Mouse (Mus musculus): ENCODE data around the gene Olfr732. TPM values are rescaled to one million over a fixed set of nuclear protein-coding genes. Genes with fewer than 3 reads are reported as not detected.

Olfr732 gene
- polyA plus RNA-seq (2016; fragmentation: Nextera tagmentation; extraction: Ambion mirVana): not detected in 2 replicates

DNA sequence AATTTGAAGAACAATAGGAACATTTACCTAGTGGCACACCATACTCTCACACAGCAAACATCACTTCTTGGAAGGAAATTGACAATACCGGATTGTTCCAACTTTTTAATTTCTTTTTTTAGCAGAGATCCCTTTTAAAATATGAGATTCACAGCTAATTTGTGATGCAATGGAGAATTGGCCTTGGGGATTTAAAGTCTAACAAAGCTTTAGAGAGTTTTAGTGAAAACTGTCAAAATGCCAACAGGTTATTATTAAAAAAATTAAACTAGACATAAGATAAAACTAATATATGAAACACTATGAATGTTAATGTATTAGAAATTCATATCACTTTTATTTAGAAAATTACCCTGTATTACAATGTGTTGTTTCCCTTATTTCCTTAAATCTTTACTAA, at the start of gene Olfr732:
TSS of gene Olfr732 (minus strand) at position 101 of the 400 bp plus-strand sequence.
- Histone ChIP-seq H3K4me3 (no peak within 1 kb of the TSS), H3K27ac (no peak within 1 kb of the TSS), H3K9me3 (no peaks in the 10 kb centered on the region), H3K27me3 (ENCODE audit: insufficient read depth, poor library complexity, severe bottlenecking) (no peaks in the 10 kb centered on the region), H3K4me1 (replicated peaks) (no peaks in the 10 kb centered on the region), H3K36me3 (no peaks in the 10 kb centered on the region)
- 94% methylated on average over 1 of the region's 1 CpGs for WGBS
- no peak for DNase-seq (ENCODE audit: low spot score)

DNA sequence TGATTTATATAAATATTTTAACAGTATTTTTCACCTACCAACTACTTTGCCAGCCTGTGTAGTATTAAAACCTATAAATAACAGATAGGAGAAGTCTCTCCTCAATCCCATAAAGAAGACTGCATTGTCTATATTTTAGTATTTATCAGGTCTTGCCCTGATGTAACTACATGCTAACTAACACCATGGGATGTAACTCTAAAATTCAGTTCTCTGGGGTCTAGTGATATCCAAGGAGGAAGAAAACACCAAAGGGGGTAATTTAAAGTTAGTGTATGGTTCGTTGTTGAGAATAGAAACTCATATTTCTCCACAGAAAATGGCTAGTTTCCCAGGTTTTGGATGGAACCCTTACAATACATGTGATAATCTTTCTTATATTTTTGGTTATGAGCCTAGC, 42.7 kb upstream of the Olfr732 start, which contains the start of gene Olfr734:
TSS of gene Olfr734 (minus strand) at position 101 of the 400 bp plus-strand sequence.
- no peak within 1 kb of the TSS for H3K27ac ChIP-seq
- no peaks in the 10 kb centered on the region for H3K27me3 ChIP-seq (ENCODE audit: insufficient read depth, poor library complexity, severe bottlenecking)
- no peak for DNase-seq (ENCODE audit: low spot score)
- H3K9me3 ChIP-seq: no peaks in the 10 kb centered on the region
- no peaks in the 10 kb centered on the region for H3K36me3 ChIP-seq
- no peak within 1 kb of the TSS for H3K4me3 ChIP-seq
- H3K4me1 ChIP-seq (replicated peaks): no peaks in the 10 kb centered on the region
- WGBS: 70% methylated on average over 1 of the region's 1 CpGs

DNA sequence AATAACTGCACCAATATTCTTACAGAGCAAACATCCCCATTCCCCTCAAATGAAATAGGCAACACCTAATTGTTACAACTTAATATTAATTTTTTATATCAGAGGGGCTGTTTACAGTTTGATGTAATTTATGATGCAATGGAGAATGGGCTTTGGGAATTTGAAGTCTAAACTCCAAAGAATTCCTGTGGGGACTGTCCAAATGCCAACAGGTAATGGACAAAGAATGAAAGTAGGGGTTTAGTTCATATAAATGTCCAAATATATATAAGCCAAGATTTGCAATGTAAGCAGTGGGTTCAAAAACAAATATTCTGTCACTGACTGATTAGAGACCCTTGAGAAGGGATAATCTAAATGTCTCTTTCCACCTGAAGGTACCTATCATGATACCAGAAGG, 17.4 kb upstream of the Olfr732 start, which contains the start of gene Olfr733:
TSS of gene Olfr733 (minus strand) at position 101 of the 400 bp plus-strand sequence.
- no peaks in the 10 kb centered on the region for H3K36me3 ChIP-seq
- H3K27ac ChIP-seq: no peak within 1 kb of the TSS
- H3K4me1 ChIP-seq (replicated peaks): no peaks in the 10 kb centered on the region
- no peak within 1 kb of the TSS for H3K4me3 ChIP-seq
- no peaks in the 10 kb centered on the region for H3K9me3 ChIP-seq
- H3K27me3 ChIP-seq (ENCODE audit: insufficient read depth, poor library complexity, severe bottlenecking): no peaks in the 10 kb centered on the region
- no peak for DNase-seq (ENCODE audit: low spot score)

DNA sequence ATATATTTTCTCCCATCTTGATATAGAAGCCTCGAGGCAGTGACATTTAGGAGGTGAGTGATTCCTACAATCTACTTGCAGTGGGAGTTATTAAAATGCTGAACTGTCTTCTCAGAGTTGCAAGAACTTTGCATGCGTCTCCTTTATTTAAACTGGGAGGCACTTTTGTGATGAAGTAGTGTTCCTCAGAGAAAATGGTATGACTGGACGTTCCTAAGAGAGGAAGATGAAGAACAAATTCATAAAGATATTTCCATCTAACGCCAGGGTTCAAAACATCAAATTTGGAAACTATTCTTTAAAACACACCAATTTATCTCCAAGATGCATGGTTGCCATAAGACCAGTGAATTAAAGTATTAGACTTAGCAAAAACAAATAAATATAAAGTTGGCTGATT, 42.2 kb downstream of the Olfr732 start, which contains the start of gene Olfr731:
TSS of gene Olfr731 (minus strand) at position 101 of the 400 bp plus-strand sequence.
- Histone ChIP-seq H3K4me3 (no peak within 1 kb of the TSS), H3K4me1 (replicated peaks) (no peaks in the 10 kb centered on the region), H3K36me3 (no peaks in the 10 kb centered on the region), H3K9me3 (no peaks in the 10 kb centered on the region; the same call in 1 of the 2 replicates), H3K27ac (no peak within 1 kb of the TSS), H3K27me3 (ENCODE audit: insufficient read depth, poor library complexity, severe bottlenecking) (no peaks in the 10 kb centered on the region)
- WGBS: 86% methylated on average over 4 of the region's 4 CpGs
- DNase-seq (ENCODE audit: low spot score): no peak

Other genes starting within 250 kb of the Olfr732 start
- not detected in 2 replicates for gene Olfr725, start 243.8 kb downstream of the Olfr732 start, polyA plus RNA-seq (2016; fragmentation: Nextera tagmentation; extraction: Ambion mirVana)
- gene Olfr726, start 193.3 kb downstream of the Olfr732 start, polyA plus RNA-seq (2016; fragmentation: Nextera tagmentation; extraction: Ambion mirVana): not detected in 2 replicates
- gene Olfr727, start 161.0 kb downstream of the Olfr732 start, polyA plus RNA-seq (2016; fragmentation: Nextera tagmentation; extraction: Ambion mirVana): not detected in 2 replicates
- not detected in 2 replicates for gene Olfr728, start 141.5 kb downstream of the Olfr732 start, polyA plus RNA-seq (2016; fragmentation: Nextera tagmentation; extraction: Ambion mirVana)
- gene Olfr729, start 131.3 kb downstream of the Olfr732 start, polyA plus RNA-seq (2016; fragmentation: Nextera tagmentation; extraction: Ambion mirVana): 0.04 TPM in 1 of 2 replicates, not detected in the other
- not detected in 2 replicates for gene Olfr730, start 96.0 kb downstream of the Olfr732 start, polyA plus RNA-seq (2016; fragmentation: Nextera tagmentation; extraction: Ambion mirVana)
- gene Olfr731, start 42.3 kb downstream of the Olfr732 start, polyA plus RNA-seq (2016; fragmentation: Nextera tagmentation; extraction: Ambion mirVana): not detected in 2 replicates
- not detected in 2 replicates for gene Olfr733, start 17.3 kb upstream of the Olfr732 start, polyA plus RNA-seq (2016; fragmentation: Nextera tagmentation; extraction: Ambion mirVana)
- not detected in 2 replicates for gene Olfr734, start 42.6 kb upstream of the Olfr732 start, polyA plus RNA-seq (2016; fragmentation: Nextera tagmentation; extraction: Ambion mirVana)
- not detected in 2 replicates for gene Olfr735, start 64.7 kb upstream of the Olfr732 start, polyA plus RNA-seq (2016; fragmentation: Nextera tagmentation; extraction: Ambion mirVana)
- not detected in 2 replicates for gene Tlr11, start 73.7 kb upstream of the Olfr732 start, polyA plus RNA-seq (2016; fragmentation: Nextera tagmentation; extraction: Ambion mirVana)
- gene Olfr736, start 97.0 kb upstream of the Olfr732 start, polyA plus RNA-seq (2016; fragmentation: Nextera tagmentation; extraction: Ambion mirVana): not detected in 2 replicates
- gene Olfr738, start 123.4 kb upstream of the Olfr732 start, polyA plus RNA-seq (2016; fragmentation: Nextera tagmentation; extraction: Ambion mirVana): not detected in 2 replicates
- gene Olfr739, start 134.4 kb upstream of the Olfr732 start, polyA plus RNA-seq (2016; fragmentation: Nextera tagmentation; extraction: Ambion mirVana): not detected in 2 replicates
- not detected in 2 replicates for gene Olfr740, start 161.3 kb upstream of the Olfr732 start, polyA plus RNA-seq (2016; fragmentation: Nextera tagmentation; extraction: Ambion mirVana)
- not detected in 2 replicates for gene Olfr741, start 188.5 kb upstream of the Olfr732 start, polyA plus RNA-seq (2016; fragmentation: Nextera tagmentation; extraction: Ambion mirVana)
- not detected in 2 replicates for gene Olfr742, start 219.4 kb upstream of the Olfr732 start, polyA plus RNA-seq (2016; fragmentation: Nextera tagmentation; extraction: Ambion mirVana)
- not detected in 2 replicates for gene Olfr743, start 237.6 kb upstream of the Olfr732 start, polyA plus RNA-seq (2016; fragmentation: Nextera tagmentation; extraction: Ambion mirVana)

Data from hindbrain, embryonic 10.5 days (tissue).